Mouse (Mus musculus) monocyte, adult 59 days (primary cell): Measurements from ENCODE around the gene Rad54l2. TPM values are rescaled to one million over a fixed set of nuclear protein-coding genes. Genes with fewer than 3 reads are reported as not detected.

Experiments
- total RNA-seq, 2 experiments: library from RNA; stranded (reverse); gene quantifications; one replicate each; pipeline ENCODE4 v1.2.4; 2023

Gene Rad54l2
- 10 to 100 TPM; 10.0 to 14.1 TPM for total RNA-seq

DNA sequence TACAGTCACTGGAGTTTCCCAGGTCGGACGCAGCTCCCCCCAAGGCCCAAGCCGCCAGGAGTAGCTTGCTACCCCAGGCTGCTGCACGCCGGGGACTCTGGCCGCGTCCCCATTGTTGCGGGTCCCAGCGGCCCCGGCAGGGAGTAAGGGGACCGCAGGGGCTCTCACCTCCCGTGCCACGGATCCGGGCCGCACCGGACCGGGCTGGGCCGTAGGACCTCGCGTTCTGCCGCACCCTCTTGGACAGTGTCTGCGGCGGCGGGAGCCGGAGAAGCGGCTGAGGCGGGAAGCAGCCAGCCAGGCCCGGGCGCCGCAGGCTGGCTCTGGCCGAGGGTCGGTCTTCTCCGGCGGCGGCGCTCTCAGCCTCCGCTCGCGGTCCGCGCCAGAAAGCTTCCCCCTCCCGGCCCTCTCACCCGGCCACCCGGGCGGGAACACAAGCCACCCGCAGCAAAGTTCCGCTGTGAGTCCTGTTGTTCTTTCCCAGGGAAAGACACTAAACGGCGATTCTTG, at the start of gene Rad54l2:
Gene Rad54l2, minus strand, starts transcription at position 383 of the 510 bp plus-strand sequence.

GRCm38 (mm10) chr9:106821618-106822380, 32.8 kb upstream of the Rad54l2 start, which contains the start of gene Dcaf1:
Gene Dcaf1 (plus strand): TSS chr9:106821874.

DNA sequence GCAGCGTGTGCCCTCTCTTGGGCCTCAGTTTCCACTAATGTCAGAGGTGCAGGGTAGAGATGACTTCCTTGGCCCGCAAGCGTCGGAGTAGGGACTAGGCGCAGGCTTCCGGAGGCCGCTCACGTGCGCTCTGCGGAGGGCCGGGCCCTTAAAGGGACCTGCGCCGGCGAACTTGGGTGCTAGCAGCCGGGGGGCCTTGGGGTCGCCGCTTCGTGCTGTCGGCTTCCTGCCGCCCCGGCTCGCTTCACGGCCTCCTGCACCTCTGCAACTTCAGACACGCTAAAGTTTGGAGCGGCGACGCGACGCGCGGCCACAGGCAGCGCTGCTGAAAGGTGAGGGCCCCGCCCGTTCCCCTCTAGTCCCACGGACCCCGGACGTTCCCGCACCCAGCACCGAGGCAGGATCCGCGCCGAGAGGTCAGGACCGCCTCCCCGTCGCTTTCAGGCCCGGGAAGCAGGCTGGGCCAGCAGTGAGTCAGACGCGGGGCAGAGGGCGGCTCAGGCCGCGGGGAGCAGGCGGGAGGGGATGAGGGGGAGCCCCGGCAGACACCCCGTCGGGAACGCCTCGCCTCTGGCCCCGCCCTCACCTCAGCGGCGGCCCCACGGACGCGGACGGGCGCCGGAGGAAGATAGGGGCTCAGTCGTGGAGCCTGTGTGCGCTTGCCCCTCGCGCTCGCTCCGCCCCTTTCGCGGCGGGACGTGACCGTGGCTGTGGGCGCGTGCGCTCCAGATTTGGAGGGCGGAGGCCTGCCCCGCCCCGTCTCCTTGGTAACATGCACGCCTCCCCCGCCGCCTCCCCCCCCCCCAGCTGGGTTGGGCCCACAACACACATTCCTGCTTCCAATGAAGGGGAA, 103.5 kb downstream of the Rad54l2 start, which contains the start of gene Tex264:
Gene Tex264, minus strand, starts transcription at position 679 of the 853 bp plus-strand sequence.

DNA sequence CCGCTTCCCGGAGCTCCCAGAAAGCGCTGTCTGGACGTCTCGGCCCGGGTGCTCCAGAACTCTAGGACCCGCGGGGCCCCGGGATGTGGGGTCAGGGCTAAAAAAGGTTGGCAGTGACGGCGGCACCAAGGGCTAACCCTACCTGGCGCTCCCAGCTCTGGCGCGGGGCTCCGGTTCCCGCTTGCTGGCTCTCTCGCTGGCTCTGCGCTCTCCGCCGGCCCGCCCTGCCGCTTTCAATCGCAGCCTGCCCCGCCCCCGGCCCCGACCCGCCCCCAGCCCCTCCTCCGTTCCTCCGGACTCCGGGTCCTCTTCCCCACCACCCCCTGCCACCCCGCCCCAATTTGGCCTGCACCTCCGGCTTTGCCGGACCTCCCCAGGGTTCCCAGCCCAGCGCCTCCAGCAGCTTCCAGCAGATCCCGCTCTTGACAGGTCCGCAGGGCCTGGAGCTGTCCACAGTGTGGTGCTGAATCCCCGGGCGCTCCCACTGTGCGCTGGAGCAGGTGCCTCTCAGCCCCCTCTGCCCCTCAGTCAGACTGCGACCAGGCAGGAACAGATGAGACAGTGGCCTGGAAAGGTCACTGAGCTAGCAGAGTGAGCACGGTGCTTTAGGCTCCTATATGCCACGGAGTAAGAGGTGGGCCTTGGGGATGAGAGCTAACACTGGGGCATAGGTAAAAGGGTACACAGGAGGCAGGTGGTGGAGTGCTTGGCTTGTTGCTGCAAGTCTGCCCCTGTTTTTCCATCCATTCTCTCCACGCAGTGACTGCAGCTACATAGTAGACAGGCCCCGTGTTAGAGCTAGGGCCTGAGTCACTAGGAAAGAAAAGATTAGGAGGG, 132.9 kb downstream of the Rad54l2 start, which contains the start of gene Grm2:
Gene Grm2, minus strand, starts transcription at position 199 of the 837 bp plus-strand sequence.

Other genes starting within 250 kb of the Rad54l2 start
- not detected for gene Iqcf3, start 227.6 kb downstream of the Rad54l2 start, total RNA-seq
- gene Iqcf4, start 218.2 kb downstream of the Rad54l2 start, total RNA-seq, result not detected
- gene Iqcf6, start 162.6 kb downstream of the Rad54l2 start, total RNA-seq, result not detected
- gene Grm2, start 133.1 kb downstream of the Rad54l2 start, total RNA-seq, result not detected
- gene Tex264, start 103.3 kb downstream of the Rad54l2 start, total RNA-seq, result 10 to 100 TPM; 33.1 to 36.4 TPM
- gene Dcaf1, start 32.7 kb upstream of the Rad54l2 start, total RNA-seq, result 1 to 10 TPM; 4.4 to 6.8 TPM
- 10 to 100 TPM; 21.6 to 25.4 TPM for gene Rbm15b, start 98.2 kb upstream of the Rad54l2 start, total RNA-seq
- 100 to 1,000 TPM; 137 to 169 TPM for gene Manf, start 102.8 kb upstream of the Rad54l2 start, total RNA-seq